Mouse (Mus musculus) MEL (cell line): ENCODE results near the gene Nlrp9a. TPM values are rescaled to one million over a fixed set of nuclear protein-coding genes. Genes with fewer than 3 reads are reported as not detected.
A peak's percentile ranks its signal among the peaks of the same experiment; 100 is the strongest.
"Not testable (repeated sequence)": the region's sequence is repeated elsewhere in the genome, so short reads cannot be mapped to it uniquely, and the experiment has no call there.

Source experiments
- DNase-seq: peaks from one replicate; pipeline ENCODE4 v3.0.0; 2011; ENCODE audit warnings: low read depth, low spot score
- H3K27ac ChIP-seq: 2 replicates; pipeline ENCODE4 v1.5.1; 2012; ENCODE audit warnings: low read depth, mild to moderate bottlenecking, control low read depth, low read length, moderate library complexity; ENCODE audit not compliant: control insufficient read depth
- H3K27me3 ChIP-seq, 2 experiments: fragments of 150-350 bp in 1 of 2; sonication (generic) in 1 of 2; 2 replicates each; pipeline ENCODE4 v1.6.1; 2012; ENCODE audit warnings: low read length in 2 of 2, mild to moderate bottlenecking in 2 of 2, improper control_type of control experiment in 1 of 2, moderate library complexity in 1 of 2; ENCODE audit not compliant: insufficient read depth in 2 of 2, control insufficient read depth in 1 of 2
- H3K36me3 ChIP-seq, 2 experiments: 2 replicates each; pipeline ENCODE4 v1.6.1; 2012 to 2014; ENCODE audit warnings: low read length in 2 of 2, improper control_type of control experiment in 1 of 2, inconsistent platforms in 1 of 2, mild to moderate bottlenecking in 1 of 2; ENCODE audit not compliant: insufficient read depth in 2 of 2, control insufficient read depth in 1 of 2
- H3K4me1 ChIP-seq, 2 experiments: fragments of 150-350 bp in 1 of 2; sonication (generic) in 1 of 2; 2 replicates each; pipeline ENCODE4 v1.6.1; 2012; ENCODE audit warnings: low read length in 2 of 2, improper control_type of control experiment in 1 of 2, mild to moderate bottlenecking in 1 of 2; ENCODE audit not compliant: insufficient read depth in 2 of 2, control insufficient read depth in 1 of 2
- H3K4me3 ChIP-seq, 2 experiments: fragments of 150-350 bp in 1 of 2; sonication (generic) in 1 of 2; 2 replicates each; pipeline ENCODE4 v1.5.1; 2012; ENCODE audit warnings: low read depth in 2 of 2, low read length in 2 of 2, mild to moderate bottlenecking in 2 of 2, moderate library complexity in 2 of 2, control low read depth in 1 of 2, improper control_type of control experiment in 1 of 2; ENCODE audit not compliant: control insufficient read depth in 1 of 2, insufficient read depth in 1 of 2
- H3K79me2 ChIP-seq: 2 replicates; pipeline ENCODE4 v1.6.1; 2012; ENCODE audit warnings: mild to moderate bottlenecking, low read length, moderate library complexity; ENCODE audit not compliant: control insufficient read depth, poor library complexity, insufficient read depth
- H3K9ac ChIP-seq: 2 replicates; pipeline ENCODE4 v1.6.1; 2012; ENCODE audit warnings: low read depth, mild to moderate bottlenecking, control low read depth, low read length, moderate library complexity; ENCODE audit not compliant: control insufficient read depth, poor library complexity, severe bottlenecking
- H3K9me3 ChIP-seq: fragments of 150-350 bp; sonication (generic); replicated peaks from 2 replicates; pipeline ENCODE4 v1.6.1; 2012; ENCODE audit warnings: mild to moderate bottlenecking, low read length, improper control_type of control experiment, moderate library complexity; ENCODE audit not compliant: insufficient read depth
- CHD2 ChIP-seq: IDR thresholded peaks from 2 replicates; pipeline ENCODE4 v1.6.1; 2011; ENCODE audit warnings: low read length, improper control_type of control experiment
- JUND ChIP-seq: IDR thresholded peaks from 2 replicates; pipeline ENCODE4 v1.6.1; 2011; ENCODE audit warnings: low read depth, mild to moderate bottlenecking, improper control_type of control experiment, low read length
- MAX ChIP-seq: IDR thresholded peaks from 2 replicates; pipeline ENCODE4 v1.6.1; 2011; ENCODE audit warnings: low read length, improper control_type of control experiment
- MAZ ChIP-seq: IDR thresholded peaks from 2 replicates; pipeline ENCODE4 v1.6.1; 2012; ENCODE audit warnings: low read depth, mild to moderate bottlenecking, inconsistent platforms, low read length, improper control_type of control experiment
- POLR2AphosphoS2 ChIP-seq: IDR thresholded peaks from 2 replicates; pipeline ENCODE4 v1.6.1; 2011; ENCODE audit warnings: low read length, improper control_type of control experiment
- RAD21 ChIP-seq: IDR thresholded peaks from 2 replicates; pipeline ENCODE4 v1.6.1; 2011; ENCODE audit warnings: mild to moderate bottlenecking, low read depth, low read length, improper control_type of control experiment
- RCOR1 ChIP-seq: IDR thresholded peaks from 2 replicates; pipeline ENCODE4 v1.6.1; 2012; ENCODE audit warnings: low read depth, mild to moderate bottlenecking, inconsistent platforms, low read length, improper control_type of control experiment
- SIN3A ChIP-seq: IDR thresholded peaks from 2 replicates; pipeline ENCODE4 v1.6.1; 2012; ENCODE audit warnings: low read length, improper control_type of control experiment, inconsistent platforms
- SMC3 ChIP-seq: IDR thresholded peaks from 2 replicates; pipeline ENCODE4 v1.6.1; 2011; ENCODE audit warnings: low read depth, low read length, improper control_type of control experiment
- TAL1 ChIP-seq: IDR thresholded peaks from 2 replicates; pipeline ENCODE4 v1.6.1; 2012; ENCODE audit warnings: mild to moderate bottlenecking, inconsistent platforms, low read length, moderate library complexity, mixed read lengths
- USF2 ChIP-seq, 2 experiments: IDR thresholded peaks; 2 replicates each; pipeline ENCODE4 v1.6.1; 2011 to 2012; ENCODE audit warnings: improper control_type of control experiment in 2 of 2, low read length in 2 of 2, borderline replicate concordance in 1 of 2, inconsistent platforms in 1 of 2, low read depth in 1 of 2, mild to moderate bottlenecking in 1 of 2; ENCODE audit not compliant: insufficient read depth in 1 of 2
- ZC3H11A ChIP-seq: IDR thresholded peaks from 2 replicates; pipeline ENCODE4 v1.6.1; 2012; ENCODE audit warnings: low read depth, mild to moderate bottlenecking, inconsistent platforms, low read length, improper control_type of control experiment
- ZNF384 ChIP-seq: IDR thresholded peaks from 2 replicates; pipeline ENCODE4 v1.6.1; 2012; ENCODE audit warnings: low read depth, mild to moderate bottlenecking, inconsistent platforms, low read length, improper control_type of control experiment
- polyA plus RNA-seq, 2 experiments: library from polyadenylated mRNA; stranded (reverse) in 1 of 2; unstranded in 1 of 2; fragments of >175 nt in 1 of 2; fragments of >200 nt in 1 of 2; gene quantifications; 2 replicates each; pipeline versions ENCODE4 v1.2.1 to v1.2.4; 2012; ENCODE audit warnings: low replicate concordance in 2 of 2, low read depth in 1 of 2; ENCODE audit not compliant: insufficient read length in 2 of 2, insufficient read depth in 1 of 2, missing spikeins in 1 of 2
- total RNA-seq: library from RNA; depleted of rRNA; stranded (reverse); fragments of 300-350 nt; gene quantifications from 2 replicates; pipeline ENCODE4 v1.2.3, GENCODE M21; 2012; rRNA removed

Gene Nlrp9a
- total RNA-seq (not detected in 2 replicates), polyA plus RNA-seq (not detected)

DNA sequence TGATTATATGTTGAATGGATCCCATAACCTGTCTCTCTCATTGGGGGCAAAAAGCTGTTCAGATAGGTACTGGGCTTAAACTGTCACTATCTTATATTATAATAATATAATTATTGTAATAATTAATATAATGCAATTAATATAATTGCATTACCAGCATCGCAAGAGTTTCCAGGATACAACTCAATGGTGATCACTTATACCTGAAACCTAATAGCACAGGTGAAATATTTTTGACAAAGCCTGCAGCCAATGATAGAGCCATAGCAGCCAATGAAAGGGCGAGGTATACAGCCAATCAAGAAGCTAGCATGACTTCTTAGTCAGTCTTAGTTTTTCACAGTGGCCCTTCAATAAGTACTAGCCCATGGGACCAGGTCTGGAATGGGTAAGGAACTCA is at the start of gene Nlrp9a:
TSS of gene Nlrp9a (plus strand) at position 301 of the 400 bp plus-strand sequence.
- DNase-seq, H3K4me1 ChIP-seq, H3K36me3 ChIP-seq, H3K9me3 ChIP-seq, H3K79me2 ChIP-seq, H3K4me3 ChIP-seq, H3K9ac ChIP-seq, H3K27ac ChIP-seq, H3K27me3 ChIP-seq: not testable (repeated sequence)

DNA sequence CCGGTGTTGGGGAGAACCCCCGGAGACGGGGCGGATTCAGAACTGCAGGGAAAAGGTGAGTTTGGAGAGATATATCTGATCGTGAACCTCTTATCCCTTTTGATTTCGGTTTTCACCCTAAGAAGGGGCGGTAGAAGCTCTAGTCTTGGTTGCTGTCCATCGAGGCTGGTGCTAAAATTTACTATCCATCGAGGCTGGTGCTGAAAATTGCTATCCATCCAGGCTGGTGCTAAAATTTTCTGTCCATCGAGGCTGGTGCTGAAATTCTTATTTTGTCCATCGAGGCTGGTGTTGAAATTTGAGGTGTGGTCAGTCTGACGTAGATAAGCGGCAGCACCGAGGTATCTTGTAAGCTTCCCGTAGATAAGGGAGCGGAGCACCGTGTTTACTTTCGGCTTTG is 45.3 kb upstream of the Nlrp9a start:
- peak; percentile 58; the same call in 1 of the 2 replicates for TF ChIP-seq SIN3A
- not testable (repeated sequence) for H3K36me3 ChIP-seq, H3K4me3 ChIP-seq, H3K9ac ChIP-seq, H3K27ac ChIP-seq, H3K27me3 ChIP-seq, H3K79me2 ChIP-seq, H3K4me1 ChIP-seq, H3K9me3 ChIP-seq
- peak; percentile 29 for DNase-seq

DNA sequence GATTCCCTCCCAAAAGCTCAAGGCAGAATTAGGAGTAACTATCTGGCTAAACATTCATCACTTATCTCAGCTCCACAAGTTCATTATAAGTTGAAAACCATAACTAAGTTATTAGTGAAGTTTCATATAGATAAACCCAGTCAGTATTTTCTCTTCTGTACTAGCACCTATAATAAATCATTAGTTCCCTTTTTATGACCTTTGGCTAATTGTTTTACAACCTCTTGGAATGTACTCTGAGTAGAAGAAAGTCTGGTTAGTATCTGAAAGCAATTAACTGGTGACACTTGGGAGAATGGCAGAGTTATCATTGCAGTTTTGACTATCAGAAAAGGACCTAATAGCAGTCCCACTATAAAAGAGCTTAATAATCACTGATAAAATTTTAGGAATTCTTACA is 54.3 kb downstream of the Nlrp9a start:
- TF ChIP-seq POLR2AphosphoS2 (no peak), USF2 (IDR thresholded peaks at IDR 0.05; ENCODE audit: borderline replicate concordance in 1 of 2, insufficient read depth in 1 of 2, low read depth in 1 of 2, low read length in 2 of 2) (no peak), RAD21 (no peak), MAZ (no peak), MAX (no peak), JUND (no peak), TAL1 (no peak), SMC3 (no peak), RCOR1 (no peak), ZC3H11A (no peak), CHD2 (no peak), ZNF384 (no peak)
- no peak overlapping the region for H3K4me3 ChIP-seq
- H3K27me3 ChIP-seq, result no peaks in the 10 kb centered on the region
- H3K79me2 ChIP-seq, result no peaks in the 10 kb centered on the region
- no peaks in the 10 kb centered on the region for H3K4me1 ChIP-seq
- H3K36me3 ChIP-seq, result no peaks in the 10 kb centered on the region
- H3K9me3 ChIP-seq, result no peaks in the 10 kb centered on the region; the same call in 1 of the 2 replicates
- DNase-seq, result no peak
- H3K9ac ChIP-seq, result no peak overlapping the region
- no peak overlapping the region for H3K27ac ChIP-seq
